Mouse (Mus musculus) stomach, postnatal 0 days (tissue): ENCODE measurements around the gene Agmat.

Experiments
- CTCF ChIP-seq: IDR thresholded peaks from 2 replicates; pipeline ENCODE4 v1.5.1; 2016; ENCODE audit warnings: antibody characterized with exemption, low read depth, mild to moderate bottlenecking, moderate library complexity
- EP300 ChIP-seq: optimal IDR thresholded peaks from 2 replicates; pipeline ENCODE3; 2016; ENCODE audit warnings: antibody characterized with exemption

- TF ChIP-seq CTCF: no peak
- TF ChIP-seq EP300: no peak
Observed at GRCm38 (mm10) chr4:141762102-141762598, 15.7 kb downstream of the Agmat start.
